Mouse (Mus musculus): ENCODE results near the gene Rogdi.

Gene Rogdi

GRCm38 (mm10) chr16:5013054-5013838 lies at the start of gene Rogdi:
Gene Rogdi (minus strand): TSS chr16:5013553.
- peak; percentile 100 for DNase-seq

- DNase-seq: no peak
Measured at GRCm38 (mm10) chr16:5058114-5058513, 44.8 kb upstream of the Rogdi start.

GRCm38 (mm10) chr16:5050251-5051110 lies 37.1 kb upstream of the Rogdi start:
- peak; percentile 75 for DNase-seq

GRCm38 (mm10) chr16:5049774-5050234 lies 36.5 kb upstream of the Rogdi start, which contains the start of the genes Glyr1 and Ubn1:
Gene Glyr1 (minus strand): TSS chr16:5049863.
Gene Ubn1 (plus strand): TSS chr16:5050057.
- peak; percentile 100 for DNase-seq

- DNase-seq: peak; percentile 11
Measured at GRCm38 (mm10) chr16:5049182-5049773, 35.9 kb upstream of the Rogdi start.

- DNase-seq: no peak
Measured at GRCm38 (mm10) chr16:5045322-5045721, 32.0 kb upstream of the Rogdi start.

- DNase-seq: no peak
Measured at GRCm38 (mm10) chr16:5036649-5037234, 23.4 kb upstream of the Rogdi start.

- DNase-seq: no peak
Measured at GRCm38 (mm10) chr16:5035591-5035990, 22.2 kb upstream of the Rogdi start.

GRCm38 (mm10) chr16:5029847-5030246 lies 16.5 kb upstream of the Rogdi start:
- no peak for DNase-seq

GRCm38 (mm10) chr16:5024021-5024420 lies 10.7 kb upstream of the Rogdi start:
- no peak for DNase-seq

- no peak for DNase-seq
Measured at GRCm38 (mm10) chr16:5014578-5014977, 1.2 kb upstream of the Rogdi start.

- DNase-seq: peak; percentile 49
Measured at GRCm38 (mm10) chr16:5012036-5013005, 1.0 kb downstream of the Rogdi start.

- DNase-seq: no peak
Measured at GRCm38 (mm10) chr16:5011285-5011684, 2.1 kb downstream of the Rogdi start.

GRCm38 (mm10) chr16:5010371-5010935 lies 2.9 kb downstream of the Rogdi start:
- DNase-seq: peak; percentile 31

GRCm38 (mm10) chr16:5008076-5008475 lies 5.3 kb downstream of the Rogdi start:
- no peak for DNase-seq

- no peak for DNase-seq
Measured at GRCm38 (mm10) chr16:5007492-5007891, 5.9 kb downstream of the Rogdi start.

GRCm38 (mm10) chr16:5007067-5007466 lies 6.3 kb downstream of the Rogdi start, which contains the start of gene Smim22:
Gene Smim22 (plus strand): TSS chr16:5007288.
- DNase-seq: no peak

GRCm38 (mm10) chr16:5000611-5001010 lies 12.7 kb downstream of the Rogdi start:
- DNase-seq: no peak

GRCm38 (mm10) chr16:4998984-4999383 lies 14.4 kb downstream of the Rogdi start:
- DNase-seq: no peak

GRCm38 (mm10) chr16:4997553-4997952 lies 15.8 kb downstream of the Rogdi start, which contains the start of gene Sept12:
Gene Sept12 (minus strand): TSS chr16:4997852.
- DNase-seq: no peak

- DNase-seq: no peak
Measured at GRCm38 (mm10) chr16:4993276-4993675, 20.1 kb downstream of the Rogdi start.

Measured in layer of hippocampus, adult 9-11 months (tissue).